Mouse (Mus musculus): Measurements from ENCODE around the gene Slc35f5.

GRCm38 (mm10) chr1:125525965-125526665 lies 34.3 kb upstream of the Slc35f5 start:
- TF ChIP-seq CTCF (IDR thresholded peaks at IDR 0.05 in 2 of 3, conservative IDR thresholded peaks at IDR 0.05 in 1 of 3; ENCODE audit: control insufficient read depth in 1 of 3, insufficient read depth in 1 of 3, low read depth in 2 of 3, low read length in 3 of 3, poor library complexity in 1 of 3, severe bottlenecking in 1 of 3) (no peak), SIN3A (IDR thresholded peaks at IDR 0.05; ENCODE audit: low read length) (no peak), TCF12 (IDR thresholded peaks at IDR 0.05; ENCODE audit: low read depth, low read length) (no peak), POLR2AphosphoS5 (IDR thresholded peaks at IDR 0.05; ENCODE audit: borderline replicate concordance, low read depth, low read length) (no peak), POLR2A (IDR thresholded peaks at IDR 0.05; ENCODE audit: control insufficient read depth in 1 of 2, insufficient read depth in 1 of 2, low read depth in 1 of 2, low read length in 2 of 2, poor library complexity in 1 of 2) (no peak), KAT2A (conservative IDR thresholded peaks at IDR 0.05; ENCODE audit: low read depth, low read length) (no peak), UBTF (IDR thresholded peaks at IDR 0.05; ENCODE audit: borderline replicate concordance, insufficient read depth, low read depth, low read length) (no peak), TAL1 (IDR thresholded peaks at IDR 0.05; ENCODE audit: low read length) (no peak), POLR2AphosphoS2 (IDR thresholded peaks at IDR 0.05; ENCODE audit: low read length) (no peak), ZC3H11A (IDR thresholded peaks at IDR 0.05; ENCODE audit: low read depth, low read length) (no peak), MXI1 (IDR thresholded peaks at IDR 0.05; ENCODE audit: low read depth, low read length) (no peak), USF2 (IDR thresholded peaks at IDR 0.05; ENCODE audit: borderline replicate concordance in 1 of 2, insufficient read depth in 1 of 2, low read depth in 1 of 2, low read length in 2 of 2) (no peak), RAD21 (IDR thresholded peaks at IDR 0.05; ENCODE audit: low read depth, low read length) (no peak)
